Mouse (Mus musculus) layer of hippocampus, postnatal 36 days (tissue): ENCODE data around the gene Syt12. TPM values are rescaled to one million over a fixed set of nuclear protein-coding genes. Genes with fewer than 3 reads are reported as not detected.

ENCODE experiments used
- DNase-seq, 2 experiments: peaks; one replicate each; pipeline ENCODE4 v3.0.0; 2022
- total RNA-seq, 2 experiments: library from RNA; stranded (reverse); gene quantifications; 2 replicates each; pipeline ENCODE4 v1.2.3; 2021

Syt12 gene
- total RNA-seq = 10 to 100 TPM; 26.1 to 30.0 TPM

DNA sequence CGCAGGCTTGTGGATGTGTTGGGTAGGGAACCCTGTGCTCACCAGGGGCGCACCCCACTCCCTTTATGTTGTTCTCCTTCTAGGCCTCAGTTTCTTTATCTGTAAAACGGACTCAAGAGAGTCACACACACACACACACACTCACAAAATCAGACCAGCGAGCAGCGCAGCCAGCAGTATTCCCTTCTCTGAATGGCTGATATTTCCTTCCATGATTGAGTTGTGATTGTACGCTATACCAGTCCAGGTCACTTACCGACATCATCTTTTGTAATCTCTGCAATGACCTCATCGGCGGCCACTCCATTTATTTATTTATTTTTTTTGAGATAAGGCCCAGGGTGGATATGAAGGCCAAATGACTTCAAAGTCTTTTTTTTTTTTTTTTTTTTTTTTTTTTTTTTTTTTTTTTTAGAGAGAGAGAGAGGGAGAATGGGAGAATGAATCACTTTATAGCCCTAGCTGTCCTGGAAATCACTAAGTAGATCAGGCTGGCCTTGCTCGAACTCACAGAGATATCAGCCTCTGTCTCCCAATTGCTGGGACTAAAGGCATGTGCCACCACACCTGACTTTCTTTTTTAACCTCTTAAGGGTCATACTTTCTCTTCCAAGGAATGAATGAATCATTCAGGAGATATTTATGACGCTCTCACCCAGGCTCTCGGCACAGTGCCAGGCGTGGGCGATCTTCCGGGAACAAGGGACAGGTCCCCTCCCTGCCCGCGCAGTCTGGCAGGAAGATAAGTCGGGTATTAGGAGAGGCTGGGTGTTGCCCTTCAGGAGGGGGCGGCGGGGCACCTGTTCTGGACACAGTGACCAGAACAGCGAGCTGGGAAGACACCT is at the start of gene Syt12:
Gene Syt12 (minus strand): TSS at position 103 of the 845 bp plus-strand sequence.
- DNase-seq = peak in 1 of 2 experiments; percentile 30

DNA sequence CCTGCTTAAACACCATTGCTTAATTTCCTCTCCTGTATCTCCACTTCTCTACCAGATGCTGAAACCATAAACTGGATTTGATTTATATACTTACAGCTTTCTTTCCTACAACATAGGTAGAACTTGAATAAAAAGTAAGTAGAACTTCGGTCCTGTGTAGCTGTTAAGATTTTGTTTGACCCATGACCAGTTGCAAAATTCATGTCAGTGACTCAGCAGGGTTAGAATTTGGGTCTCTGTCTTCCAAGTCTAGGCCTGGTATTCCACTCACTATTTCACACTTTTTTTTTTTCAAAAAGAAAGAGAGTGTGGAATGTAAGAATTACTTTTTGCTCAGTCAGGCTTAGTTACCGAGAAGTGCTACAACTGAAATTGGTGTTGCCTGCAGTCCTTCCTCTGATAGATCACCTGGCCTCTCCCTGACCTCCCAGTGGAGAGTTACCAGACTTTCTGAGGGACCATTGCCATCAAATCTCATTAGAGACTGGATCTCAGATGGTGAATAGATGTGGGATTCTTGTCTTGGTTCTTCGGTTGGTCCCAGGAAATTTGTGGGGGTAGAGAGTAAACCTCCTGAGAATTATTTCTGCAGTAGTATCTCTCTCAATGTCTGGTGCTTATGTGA is 44.3 kb upstream of the Syt12 start:
- no peak for DNase-seq

DNA sequence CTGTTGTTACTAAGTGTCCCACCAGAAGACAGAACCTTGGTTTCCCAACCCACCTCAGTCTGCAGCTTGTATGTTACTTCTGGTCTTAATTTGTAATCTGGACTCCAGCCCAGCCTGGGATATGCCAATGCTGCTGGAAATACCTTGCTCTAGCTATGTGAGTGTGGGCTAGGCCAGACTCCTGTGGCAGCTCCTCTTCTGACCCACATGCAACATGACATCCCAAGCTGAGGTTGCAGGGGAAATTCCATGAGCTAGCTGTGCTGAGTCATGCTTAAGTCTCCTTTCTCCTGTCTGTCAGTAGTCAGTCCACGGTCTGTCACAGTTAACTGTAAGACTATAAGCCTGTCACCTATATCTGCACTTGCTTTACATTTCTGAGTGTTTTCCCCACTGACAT is 40.2 kb upstream of the Syt12 start:
- DNase-seq = no peak

DNA sequence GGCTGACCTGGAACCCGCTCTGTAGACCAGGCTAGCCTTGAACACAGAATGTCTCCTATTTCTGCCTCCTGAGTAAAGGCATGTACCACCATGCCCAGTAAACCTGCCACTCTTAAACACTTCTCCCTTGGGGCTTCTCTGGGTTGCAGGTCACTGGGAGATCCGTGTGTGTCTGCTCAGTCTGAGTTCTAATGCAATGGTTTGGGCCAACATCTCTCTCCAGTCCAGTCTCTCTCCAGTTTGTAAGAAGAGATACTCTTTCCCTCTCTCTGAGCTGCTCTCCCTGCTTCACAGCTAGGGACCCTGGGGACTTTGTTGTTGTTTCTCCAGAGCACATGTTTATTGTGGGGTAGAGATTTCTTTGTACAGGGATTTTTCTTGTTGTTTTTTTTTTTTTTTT is 39.0 kb upstream of the Syt12 start:
- no peak for DNase-seq

DNA sequence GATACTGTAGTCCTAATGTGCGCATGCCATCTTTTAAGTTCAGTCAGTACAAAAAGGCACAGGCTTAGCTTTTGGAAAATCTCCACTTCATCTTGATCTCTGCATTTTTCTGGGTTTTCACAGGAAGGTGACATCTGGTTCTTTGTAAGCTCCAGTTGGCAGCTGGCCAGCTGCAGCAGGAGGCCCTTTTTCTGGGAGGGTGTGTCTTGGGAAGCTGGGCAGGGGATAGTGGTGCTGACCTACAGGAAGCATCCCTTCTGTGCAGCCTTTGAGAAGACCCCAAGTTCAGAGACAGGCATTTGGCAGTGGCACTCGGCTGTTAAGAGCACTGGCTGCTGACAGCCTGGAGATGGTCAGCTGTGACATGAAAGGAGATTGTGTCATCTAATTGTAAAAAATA is 38.5 kb upstream of the Syt12 start:
- no peak for DNase-seq

DNA sequence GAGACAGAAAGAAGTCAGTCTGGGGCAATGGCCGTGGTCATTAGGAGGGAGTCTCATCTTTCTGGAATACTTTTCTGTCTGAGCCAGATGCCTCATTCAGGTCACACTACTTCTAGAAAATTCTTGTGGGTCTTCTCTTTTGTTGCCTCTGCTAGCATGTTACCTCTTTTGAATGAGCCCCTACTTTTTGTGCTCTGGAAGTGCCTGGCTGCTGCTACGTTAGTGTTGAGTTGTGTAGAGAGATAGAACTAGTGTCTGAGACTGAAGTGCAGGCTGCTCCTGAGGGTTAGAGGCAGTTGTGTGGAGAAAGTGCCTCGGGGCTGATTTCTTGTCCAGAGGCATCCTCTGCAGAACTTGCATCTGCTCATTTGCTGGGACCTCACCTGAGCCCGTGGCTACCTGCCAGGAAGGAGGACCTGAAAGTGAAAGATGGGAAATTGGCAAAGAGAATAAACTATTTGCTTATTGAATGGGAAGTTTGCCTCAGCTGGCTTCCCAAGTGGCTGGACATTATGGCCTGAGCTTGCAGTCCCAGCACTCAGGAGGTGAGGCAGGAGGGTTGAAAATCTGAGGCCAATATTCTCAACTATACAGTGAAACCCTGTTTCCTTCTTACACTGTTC is 36.1 kb upstream of the Syt12 start:
- DNase-seq = no peak

DNA sequence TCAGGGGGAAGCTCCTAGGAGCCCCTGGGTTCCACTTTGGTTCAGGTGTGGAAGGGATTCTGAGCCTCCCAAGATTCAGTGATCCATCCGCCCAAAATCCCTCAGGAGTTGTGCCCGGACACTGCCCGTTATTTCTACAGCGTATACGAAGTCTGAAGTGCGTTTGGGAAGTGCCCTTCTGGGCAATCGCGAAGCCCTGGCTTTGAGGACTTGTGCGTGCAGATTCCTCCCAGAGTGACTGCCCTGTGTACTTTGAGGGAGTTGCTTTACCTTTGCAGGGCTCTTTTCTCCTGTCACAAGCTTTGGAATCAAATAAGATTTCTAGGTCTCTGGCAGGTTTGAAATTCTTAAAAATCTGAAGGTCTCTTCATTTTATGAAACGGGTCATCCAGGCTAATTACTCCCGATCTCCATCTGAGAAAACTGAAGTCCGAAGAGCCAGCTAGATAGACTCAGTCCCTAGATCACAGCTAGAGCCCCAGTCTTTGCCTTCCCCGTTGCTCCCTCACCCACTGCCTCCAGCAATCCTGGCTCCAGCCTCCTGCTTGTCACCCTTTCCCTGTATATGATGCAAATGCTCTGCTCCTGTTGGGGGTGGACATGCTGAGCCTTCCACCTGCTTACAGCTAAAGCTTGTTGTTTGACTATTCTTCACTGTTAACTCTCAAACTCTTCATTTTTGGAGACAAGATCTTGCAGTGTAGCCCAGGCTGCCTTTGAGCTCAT is 34.0 kb upstream of the Syt12 start:
- DNase-seq = no peak

DNA sequence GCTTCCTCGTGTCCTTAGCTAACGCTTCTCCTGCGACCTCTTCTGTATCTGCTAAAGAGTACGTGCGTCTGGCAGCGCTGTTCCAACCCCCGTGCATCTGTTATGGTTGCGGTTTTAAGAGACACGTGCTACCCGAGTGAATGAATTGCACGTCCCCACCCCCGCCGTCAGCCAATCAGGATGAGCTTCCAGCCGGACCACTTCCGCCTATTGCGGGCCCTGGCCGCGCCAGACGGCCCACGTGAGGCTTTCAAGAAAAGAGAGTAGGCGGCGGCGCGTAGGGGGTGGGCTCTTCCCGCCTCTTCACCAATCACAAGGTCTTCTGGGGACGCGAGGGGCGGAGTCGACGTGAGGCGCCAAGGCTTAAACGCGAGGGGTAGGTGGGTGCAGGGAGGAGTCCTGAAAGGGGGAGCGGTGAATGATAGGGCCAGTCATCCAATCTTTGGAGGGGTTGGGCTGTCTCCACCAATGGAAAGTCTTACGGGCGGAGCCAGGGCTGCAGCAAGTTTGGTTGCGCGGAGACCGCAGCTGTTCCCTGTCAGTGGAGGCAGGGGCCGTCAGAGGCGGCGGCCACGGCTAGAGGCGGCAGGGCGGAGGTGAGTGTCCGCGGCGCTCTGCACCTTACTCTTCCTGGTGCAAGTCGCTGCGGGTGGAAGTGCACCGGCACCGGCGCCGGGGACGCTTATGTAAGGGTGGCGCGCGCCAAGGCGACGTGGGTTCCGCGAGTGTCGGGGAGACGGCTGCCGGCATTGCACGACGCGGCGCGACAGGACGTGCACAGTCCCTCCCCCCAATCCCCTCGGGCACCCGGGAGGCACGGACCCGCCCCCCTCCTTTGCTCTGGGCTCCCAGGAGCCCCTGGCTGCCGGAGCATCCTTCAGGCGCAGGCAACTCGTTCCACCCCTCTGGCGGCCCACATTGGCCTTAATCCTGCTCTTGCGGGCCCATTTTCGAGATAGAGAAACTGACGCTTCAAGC is 33.0 kb upstream of the Syt12 start, which contains the start of gene Pcx:
Gene Pcx (plus strand): TSS at position 487 of the 978 bp plus-strand sequence.
- DNase-seq = peak; percentile 99 to 100

DNA sequence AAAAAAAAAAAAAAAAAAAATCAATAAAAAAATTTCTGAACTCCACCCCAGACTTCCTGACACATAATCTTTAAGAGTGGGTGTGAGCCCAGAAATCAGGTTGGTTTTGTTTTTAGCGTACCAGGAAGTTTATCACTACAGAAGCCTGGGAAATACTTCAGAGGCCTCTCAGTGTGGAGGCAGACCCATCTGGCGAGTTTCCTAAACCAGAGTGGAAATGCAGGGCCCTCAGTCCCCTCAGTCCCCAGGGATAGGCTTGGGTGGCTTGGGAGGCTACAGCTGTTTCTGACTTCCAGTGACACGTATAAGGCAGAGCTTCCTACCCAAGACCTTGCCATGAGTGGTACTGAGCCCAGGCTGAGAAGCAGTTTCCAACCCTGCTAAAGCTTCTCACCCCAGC is 30.5 kb upstream of the Syt12 start:
- no peak for DNase-seq

DNA sequence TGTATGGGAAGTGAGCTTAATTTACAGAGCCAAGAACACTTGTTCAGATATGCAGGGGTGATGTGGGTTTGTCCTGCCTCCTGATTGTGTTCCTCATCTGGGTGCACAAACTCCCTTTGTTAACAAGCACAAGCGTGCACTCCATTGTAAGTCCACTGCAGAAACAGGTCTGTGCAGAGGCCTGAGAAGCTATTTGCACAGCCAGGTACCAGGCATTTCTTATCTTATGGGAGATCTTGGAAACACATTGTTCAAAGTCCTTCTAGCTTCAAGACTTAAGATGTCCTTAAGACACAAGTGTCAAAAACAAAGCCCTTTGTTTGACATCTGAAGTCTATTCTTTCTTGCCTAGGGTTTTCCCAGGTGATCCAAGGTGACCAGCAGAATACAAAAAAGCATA is 27.6 kb upstream of the Syt12 start:
- DNase-seq = no peak

DNA sequence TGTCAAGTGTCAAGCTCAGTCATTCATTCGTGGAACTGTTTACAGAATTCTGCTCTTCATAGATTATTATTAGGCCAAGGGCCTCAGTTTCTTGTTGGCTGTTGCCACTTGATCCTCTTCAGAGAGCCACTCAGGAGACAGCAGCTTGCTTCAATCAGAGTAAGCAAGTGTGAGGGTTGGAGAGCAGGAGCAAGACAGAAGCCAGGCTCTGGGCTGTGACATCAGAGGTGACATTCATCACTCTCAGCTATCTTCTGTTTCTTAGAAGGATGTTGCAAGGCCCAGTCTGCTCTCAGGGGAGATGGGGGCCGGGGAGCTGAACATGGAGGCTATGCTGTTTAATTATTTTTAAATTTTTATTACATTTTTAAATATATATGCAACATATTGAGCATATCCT is 25.5 kb upstream of the Syt12 start:
- no peak for DNase-seq

DNA sequence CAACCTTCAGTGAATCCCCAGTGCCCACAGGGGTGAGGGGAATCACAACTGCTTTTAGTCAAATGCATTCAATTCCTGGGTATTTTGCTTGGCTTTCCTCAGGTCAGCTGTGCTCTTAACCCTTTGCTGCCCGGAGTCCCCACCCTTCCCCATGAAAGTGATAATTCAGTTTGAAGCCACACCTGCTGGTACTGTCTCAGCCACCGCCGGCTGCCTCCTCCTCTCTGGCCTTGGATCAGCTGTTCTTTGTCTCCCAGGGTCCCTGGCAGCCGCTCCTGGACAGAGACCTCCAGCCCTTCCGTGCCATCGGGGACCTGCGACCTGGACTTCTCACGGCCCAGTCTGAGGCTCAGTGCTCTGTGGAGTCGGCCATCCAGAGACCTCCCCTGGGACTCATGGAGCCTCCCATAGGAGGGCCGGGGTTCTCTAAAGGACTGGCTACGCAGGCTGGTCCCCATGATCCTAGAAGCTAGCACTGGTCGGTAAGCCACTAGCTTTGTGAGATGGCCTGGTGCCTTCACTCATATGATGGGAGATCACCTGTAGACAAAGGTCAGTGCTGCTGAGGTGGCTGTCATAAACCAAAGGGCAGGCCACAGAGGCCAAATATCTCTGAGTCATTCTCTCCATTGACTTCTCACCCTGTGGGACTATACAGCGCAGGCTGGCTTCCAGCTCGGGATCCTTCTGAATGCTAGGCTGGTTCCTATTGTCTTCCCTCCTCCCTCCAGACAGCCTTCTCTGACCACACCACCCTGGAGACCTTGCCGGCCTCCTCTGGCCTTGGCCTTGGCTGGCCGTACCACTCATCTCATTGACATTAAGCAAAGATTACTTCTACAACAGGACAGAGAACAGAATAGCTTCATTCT is 21.1 kb upstream of the Syt12 start, which contains the start of gene 2010003K11Rik:
Gene 2010003K11Rik (minus strand): TSS at position 522 of the 872 bp plus-strand sequence.
- DNase-seq = no peak

DNA sequence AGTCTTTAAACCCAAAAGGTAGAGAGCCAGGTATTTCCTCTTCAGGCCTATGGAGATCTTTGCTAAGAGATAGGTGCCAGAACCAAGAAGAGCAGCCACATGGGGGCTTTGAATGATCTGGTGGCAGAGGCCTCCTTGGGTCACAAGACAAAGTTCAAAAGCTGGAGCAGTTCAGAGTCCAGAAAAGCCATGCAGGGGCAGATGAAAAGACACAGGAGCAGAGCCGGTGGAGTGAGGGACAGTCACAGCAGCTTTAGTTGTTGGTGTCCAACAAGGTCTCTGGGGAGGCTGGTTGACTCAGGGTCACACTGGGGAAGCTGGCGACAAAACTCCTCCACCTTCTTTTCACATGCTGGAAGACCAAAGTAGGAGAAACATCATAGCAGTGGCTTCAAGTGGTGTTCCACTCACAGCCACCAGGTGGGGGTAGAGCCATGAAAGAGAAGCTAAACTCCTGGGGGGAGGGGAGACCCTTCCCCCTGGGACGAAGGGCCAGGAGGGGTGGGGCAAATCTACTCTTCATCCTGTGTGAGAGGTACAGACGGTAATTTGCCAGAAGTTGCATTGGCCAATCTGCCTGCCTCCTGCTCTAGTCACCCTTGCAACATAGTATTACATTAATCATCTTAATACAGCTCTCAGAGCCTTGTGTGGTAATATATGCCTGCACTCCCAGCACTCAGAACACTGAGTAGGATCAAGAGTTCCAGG is 20.2 kb upstream of the Syt12 start:
- peak; percentile 68 to 74 for DNase-seq

DNA sequence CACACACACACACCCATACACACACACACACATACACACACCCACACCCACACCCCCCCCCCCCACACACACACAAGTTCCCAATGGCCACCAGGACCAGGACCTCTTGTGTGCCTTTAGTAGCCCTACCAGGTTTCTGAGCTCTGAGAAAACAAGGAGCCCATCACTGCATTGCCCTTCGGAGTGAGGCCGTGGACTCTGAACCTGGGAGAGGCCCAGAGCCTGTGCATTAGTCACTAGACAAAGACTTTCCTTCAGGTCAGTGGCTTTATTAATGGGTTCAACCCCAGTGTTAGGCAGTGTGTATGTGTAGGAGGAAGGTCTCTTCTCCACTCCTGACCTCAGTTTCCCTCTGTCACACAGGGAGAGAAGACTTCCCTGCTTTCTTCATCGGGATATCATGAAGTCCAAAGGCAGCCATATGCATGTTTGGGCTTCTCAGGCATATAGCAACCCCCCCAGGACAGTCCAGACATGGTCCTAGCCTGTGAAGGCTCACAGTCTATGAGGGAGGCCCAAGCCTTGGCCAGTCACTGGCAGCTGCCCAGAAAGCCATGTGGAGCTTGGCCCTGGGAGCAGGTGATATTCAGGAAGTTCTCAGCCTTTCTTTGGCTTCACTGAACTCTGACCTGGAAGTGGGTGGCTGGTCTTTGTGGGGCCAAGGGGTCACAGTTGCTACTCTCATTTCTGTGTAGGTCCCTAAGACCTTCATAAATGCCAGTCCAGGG is 19.5 kb upstream of the Syt12 start:
- no peak for DNase-seq

DNA sequence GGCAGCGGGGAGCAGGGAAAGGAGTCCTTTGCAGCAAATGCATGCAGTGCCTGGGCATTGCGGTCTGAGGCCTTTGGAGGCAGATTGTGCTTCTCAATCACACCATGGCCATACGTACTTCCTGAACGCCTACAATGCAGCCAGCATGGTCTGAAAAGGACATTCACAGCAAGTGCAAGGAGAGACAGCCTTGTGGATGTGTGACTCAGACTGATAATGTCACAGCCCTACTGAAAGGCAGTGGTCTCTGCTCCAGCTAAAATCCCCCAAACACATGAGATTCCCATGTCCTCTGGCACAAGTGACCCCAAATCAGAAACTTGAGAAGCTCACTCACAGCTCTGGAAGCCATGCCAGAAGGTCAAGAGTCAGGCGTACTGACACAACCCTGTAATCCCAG is 18.6 kb upstream of the Syt12 start:
- no peak for DNase-seq

DNA sequence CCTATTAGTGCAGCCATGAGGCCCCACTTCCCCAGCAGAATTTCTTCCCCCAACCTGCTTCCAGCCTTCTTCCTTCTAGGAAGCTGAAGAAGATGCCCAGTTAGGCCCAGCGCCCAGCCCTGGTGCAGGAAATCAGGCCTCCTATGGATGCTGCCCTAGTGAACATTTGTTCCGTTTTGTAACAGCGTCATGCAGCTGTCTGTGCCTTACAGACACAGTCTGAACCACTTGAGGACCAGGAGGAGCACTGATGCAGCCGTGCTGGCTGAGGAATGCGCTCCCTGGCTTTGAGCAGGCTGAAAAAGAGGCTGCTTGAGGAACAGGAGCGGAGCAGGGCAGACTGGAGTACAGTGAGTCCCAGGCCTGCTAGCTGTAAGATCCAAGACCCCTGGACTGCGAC is 17.5 kb upstream of the Syt12 start:
- no peak for DNase-seq

DNA sequence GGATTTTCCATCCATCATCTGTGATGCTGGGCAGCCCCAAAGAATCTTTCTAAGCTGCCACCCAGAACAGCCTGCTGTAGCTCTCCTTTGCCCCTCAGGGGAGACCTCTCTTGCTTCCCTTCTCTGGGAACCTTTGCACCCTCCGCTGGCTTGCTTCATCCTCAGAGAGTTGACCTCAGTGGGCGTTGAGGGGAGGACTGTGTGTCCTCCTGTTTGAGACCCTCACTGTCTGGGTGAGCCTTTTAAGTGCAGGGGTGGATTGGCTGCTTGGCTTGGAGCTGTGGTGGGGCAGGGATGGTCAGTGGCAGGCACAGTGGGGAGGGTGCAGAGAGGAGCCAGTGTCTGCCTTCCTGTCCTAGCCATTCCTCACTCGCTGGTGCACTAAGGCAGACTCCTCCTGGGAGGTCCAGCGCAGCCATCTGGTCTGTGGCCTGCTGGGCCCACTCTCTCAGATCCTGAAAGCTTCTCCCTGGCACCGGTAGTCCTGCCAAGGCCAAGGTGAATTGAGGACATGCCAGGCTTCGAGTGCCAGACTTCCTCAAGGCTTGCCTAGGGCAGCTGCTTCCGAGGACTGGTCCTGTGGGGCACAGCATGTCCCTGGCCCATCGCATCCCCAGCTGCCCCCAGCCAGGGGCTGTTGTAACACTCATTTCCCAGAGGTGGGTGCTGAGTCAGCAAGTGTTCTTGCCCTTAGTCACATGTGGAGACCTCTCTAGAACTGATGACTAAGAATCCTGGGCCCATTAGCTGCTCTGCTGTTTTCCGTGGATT is 15.5 kb upstream of the Syt12 start:
- DNase-seq = peak in 1 of 2 experiments; percentile 44

DNA sequence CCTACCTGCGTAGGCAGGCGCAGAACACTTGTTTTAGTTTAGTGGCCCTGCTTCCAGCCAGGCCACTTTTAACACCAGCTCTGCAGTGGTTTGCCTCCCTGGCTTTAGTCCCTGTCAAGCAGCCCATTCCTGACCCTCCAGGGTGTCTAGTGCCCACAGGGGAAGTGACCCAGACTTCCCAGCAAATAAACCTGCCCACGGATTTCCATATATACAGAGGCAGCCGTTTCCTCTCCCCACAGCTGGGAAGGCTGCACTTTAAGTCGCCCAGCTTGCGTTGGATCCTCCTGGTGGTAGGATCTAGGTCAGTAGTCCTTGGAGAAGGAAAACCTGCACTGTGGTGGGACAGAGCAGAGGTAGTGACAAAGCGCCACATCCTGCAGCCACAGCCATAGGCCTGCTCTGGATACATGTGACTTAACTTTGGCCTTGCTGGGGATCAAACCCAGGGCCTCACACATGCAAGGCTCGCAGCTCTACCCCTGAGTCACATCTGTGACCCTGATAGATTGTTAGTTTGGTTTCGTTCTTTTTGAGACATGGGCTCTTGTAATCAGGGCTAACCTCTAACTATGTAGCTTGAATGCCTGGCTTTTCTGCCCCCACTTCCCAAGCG is 13.9 kb upstream of the Syt12 start:
- DNase-seq = no peak
